Mouse (Mus musculus) brown adipose tissue, adult 24 weeks (tissue): Measurements from ENCODE around the gene Otub2. TPM values are rescaled to one million over a fixed set of nuclear protein-coding genes. Genes with fewer than 3 reads are reported as not detected.
"Not testable (repeated sequence)": the region's sequence is repeated elsewhere in the genome, so short reads cannot be mapped to it uniquely, and the experiment has no call there.

ENCODE experiments used
- H3K27ac ChIP-seq: fragments of 200-500 bp; replicated peaks from 2 replicates; pipeline ENCODE4 v1.5.1; 2012; ENCODE audit warnings: low read depth, mild to moderate bottlenecking, low read length
- H3K4me1 ChIP-seq: fragments of 200-500 bp; 2 replicates; pipeline ENCODE4 v1.6.1; 2012; ENCODE audit warnings: low read length, mixed read lengths; ENCODE audit not compliant: control insufficient read depth, insufficient read depth, insufficient read length
- H3K4me3 ChIP-seq: fragments of 200-500 bp; 2 replicates; pipeline ENCODE4 v1.5.1; 2012; ENCODE audit warnings: low read depth, mild to moderate bottlenecking, low read length, moderate library complexity; ENCODE audit not compliant: insufficient read depth
- polyA plus RNA-seq: library from polyadenylated mRNA; stranded (reverse); fragments of >200 nt; gene quantifications from 2 replicates; pipeline ENCODE4 v1.2.4, GENCODE M21; 2012; ENCODE audit not compliant: missing spikeins, insufficient read depth, insufficient read length

Gene Otub2
- polyA plus RNA-seq, 1 experiment: 0.75 TPM

DNA sequence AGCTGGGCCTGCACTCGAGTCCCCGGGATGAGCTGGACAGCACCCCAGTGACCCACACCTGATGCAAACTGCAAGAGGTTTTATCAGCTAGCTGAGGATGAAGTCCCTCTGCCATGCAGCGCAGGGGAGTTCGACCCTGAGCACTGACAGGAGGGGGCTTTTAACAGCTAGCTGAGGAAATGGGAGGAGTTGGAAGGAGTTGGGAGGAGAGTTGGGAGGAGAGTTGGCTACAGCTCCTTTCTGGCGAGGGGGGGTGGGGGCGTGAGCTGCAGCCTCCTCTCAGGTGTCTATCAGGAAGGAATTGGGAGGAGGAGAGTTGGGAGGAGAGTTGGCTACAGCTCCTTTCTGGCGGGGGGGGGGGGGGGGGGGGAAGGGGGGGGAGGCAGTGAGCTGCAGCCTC lies 55.8 kb downstream of the Otub2 start:
- H3K4me1 ChIP-seq, H3K27ac ChIP-seq: not testable (repeated sequence)

DNA sequence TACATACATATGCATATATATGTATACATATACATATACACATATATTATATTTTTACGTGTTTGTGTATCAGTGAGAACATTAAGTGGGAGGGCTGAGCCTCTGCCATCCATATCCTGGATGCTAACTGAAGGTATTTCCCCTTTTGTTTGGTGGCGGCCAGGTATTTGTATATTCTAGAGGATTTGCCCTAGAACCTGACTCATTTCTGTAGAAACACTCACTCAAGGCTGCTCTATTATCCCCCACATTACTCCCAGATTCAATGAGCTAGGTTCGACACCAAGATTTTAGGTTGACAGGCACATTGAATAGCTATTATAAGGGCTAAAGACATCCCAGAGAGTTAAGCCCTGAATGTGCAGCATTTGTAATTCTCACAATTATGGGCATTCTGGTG lies 56.6 kb downstream of the Otub2 start:
- Histone ChIP-seq H3K4me1 (peaks cover 6% of the 10 kb centered on the region; the same call in 1 of the 2 replicates), H3K4me3 (no peak overlapping the region), H3K27ac (no peak overlapping the region)

More for the DNA sequence above, 55.8 kb downstream of the Otub2 start:
- not testable (repeated sequence) for H3K4me3 ChIP-seq

DNA sequence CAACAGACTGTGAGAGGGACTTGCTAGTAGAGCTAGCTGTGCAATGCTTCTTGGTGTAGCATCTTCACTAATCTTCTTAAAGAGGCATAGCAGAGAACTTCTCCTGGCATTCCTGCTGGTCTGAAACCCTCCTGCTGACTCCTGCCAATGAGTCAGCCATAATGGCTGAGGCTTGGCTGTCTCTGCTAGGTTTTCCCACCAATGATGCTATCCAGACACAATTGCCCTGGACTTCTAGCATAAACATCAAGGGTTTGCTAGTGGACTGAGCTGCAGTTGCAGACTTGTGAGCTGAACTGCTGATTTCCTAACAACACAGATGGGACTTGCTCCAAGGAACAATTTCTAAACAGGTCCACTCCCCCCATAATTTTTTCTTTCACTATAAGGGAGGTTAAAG lies 64.9 kb downstream of the Otub2 start:
- Histone ChIP-seq H3K4me1 (no peaks in the 10 kb centered on the region), H3K27ac (no peak overlapping the region), H3K4me3 (no peak overlapping the region)

Other genes with a start within 250 kb of the Otub2 start
- not detected in 2 replicates for gene Prima1, start 146.5 kb upstream of the Otub2 start, polyA plus RNA-seq
- not detected in 2 replicates for gene Fam181a, start 77.7 kb upstream of the Otub2 start, polyA plus RNA-seq
- gene Asb2, start 32.7 kb upstream of the Otub2 start, polyA plus RNA-seq: 2.5 and 7.8 TPM in 2 replicates
- gene 9330161L09Rik, start 19.1 kb downstream of the Otub2 start, polyA plus RNA-seq: 1.2 TPM in 1 of 2 replicates, not detected in the other
- gene Ddx24, start 37.1 kb downstream of the Otub2 start, polyA plus RNA-seq: 47.9 and 50.2 TPM in 2 replicates
- gene Ifi27, start 45.5 kb downstream of the Otub2 start, polyA plus RNA-seq: 2,121 and 2,899 TPM in 2 replicates
- gene Ifi27l2a, start 55.0 kb downstream of the Otub2 start, polyA plus RNA-seq: 1,113 and 2,189 TPM in 2 replicates
- not detected in 2 replicates for gene Ifi27l2b, start 68.5 kb downstream of the Otub2 start, polyA plus RNA-seq
- 1.0 and 3.8 TPM in 2 replicates for gene Ppp4r4, start 143.6 kb downstream of the Otub2 start, polyA plus RNA-seq
- gene Serpina10, start 242.8 kb downstream of the Otub2 start, polyA plus RNA-seq: not detected in 2 replicates